Mouse (Mus musculus) bone marrow, adult 2 months (tissue): ENCODE measurements at regions not wholly inside any gene's neighbourhood (a gene's known extent, or its start where the extent isn't known, plus 50 kb on each side); places are given as distances from the start of the nearest gene placed in this dataset.

ENCODE experiments used
- H3K27ac ChIP-seq: fragments of 200-500 bp; 2 replicates; pipeline ENCODE4 v1.5.1; 2012; ENCODE audit warnings: low read depth, mild to moderate bottlenecking, control low read depth, inconsistent platforms, low read length; ENCODE audit not compliant: control insufficient read depth, poor library complexity, insufficient read depth
- H3K4me1 ChIP-seq: fragments of 200-500 bp; 2 replicates; pipeline ENCODE4 v1.6.1; 2011; ENCODE audit warnings: low read length; ENCODE audit not compliant: control insufficient read depth, insufficient read depth
- H3K4me3 ChIP-seq: fragments of 200-500 bp; replicated peaks from 2 replicates; pipeline ENCODE3; 2011; ENCODE audit warnings: mild to moderate bottlenecking, low read depth, low read length, control low read depth; ENCODE audit not compliant: control insufficient read depth
- CTCF ChIP-seq: fragments of 200-500 bp; IDR thresholded peaks from 2 replicates; pipeline ENCODE4 v1.5.1; 2011; ENCODE audit warnings: low read length, control low read depth; ENCODE audit not compliant: control insufficient read depth, insufficient read depth
- POLR2A ChIP-seq: fragments of 200-500 bp; IDR thresholded peaks from 2 replicates; pipeline ENCODE4 v1.6.1; 2011; ENCODE audit warnings: low read depth, mild to moderate bottlenecking, control low read depth, low read length, borderline replicate concordance; ENCODE audit not compliant: control insufficient read depth
- WGBS: fragments of 180-500 bp; shearing (Covaris S2); methylation state at CpG from one replicate; pipeline ENCODE4 v1.1.7; 2018; 5-methylcytosine and 5-hydroxymethylcytosine counted together

DNA sequence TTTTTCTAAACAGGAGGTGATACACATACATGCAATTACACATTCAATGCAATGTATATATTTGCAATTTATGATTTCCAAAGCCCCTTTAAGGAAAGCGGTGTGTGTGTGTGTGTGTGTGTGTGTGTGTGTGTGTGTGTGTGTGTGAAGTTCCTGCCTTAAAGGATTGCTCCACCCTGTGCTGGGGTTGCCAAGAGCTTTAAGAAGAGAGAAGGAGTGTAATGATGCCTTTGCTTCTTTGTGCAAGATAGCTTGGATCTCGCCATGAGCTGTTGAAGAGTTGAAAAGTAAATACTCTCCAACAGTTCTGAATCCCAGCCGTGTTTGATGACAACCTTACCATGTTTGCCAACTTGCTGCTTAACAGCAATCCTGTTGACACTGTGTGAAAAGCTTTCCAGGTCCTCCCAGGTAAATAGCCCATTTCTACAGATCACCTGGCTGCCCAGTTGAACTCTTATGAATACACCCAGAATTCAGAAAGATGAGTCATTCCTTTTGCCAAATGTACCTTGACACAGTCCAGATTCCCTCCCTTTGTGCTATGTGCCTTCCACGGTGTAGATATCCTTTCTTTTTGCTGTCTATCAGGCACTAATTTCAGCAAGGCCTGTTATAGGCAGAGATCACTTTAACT lies 216.3 kb downstream of the Ikzf2 start:
- TF ChIP-seq POLR2A (no peak), CTCF (no peak)
- Histone ChIP-seq H3K27ac (no peak overlapping the region), H3K4me3 (no peak overlapping the region), H3K4me1 (no peaks in the 10 kb centered on the region)
- 83% methylated on average over 4 of the region's 4 CpGs for WGBS

DNA sequence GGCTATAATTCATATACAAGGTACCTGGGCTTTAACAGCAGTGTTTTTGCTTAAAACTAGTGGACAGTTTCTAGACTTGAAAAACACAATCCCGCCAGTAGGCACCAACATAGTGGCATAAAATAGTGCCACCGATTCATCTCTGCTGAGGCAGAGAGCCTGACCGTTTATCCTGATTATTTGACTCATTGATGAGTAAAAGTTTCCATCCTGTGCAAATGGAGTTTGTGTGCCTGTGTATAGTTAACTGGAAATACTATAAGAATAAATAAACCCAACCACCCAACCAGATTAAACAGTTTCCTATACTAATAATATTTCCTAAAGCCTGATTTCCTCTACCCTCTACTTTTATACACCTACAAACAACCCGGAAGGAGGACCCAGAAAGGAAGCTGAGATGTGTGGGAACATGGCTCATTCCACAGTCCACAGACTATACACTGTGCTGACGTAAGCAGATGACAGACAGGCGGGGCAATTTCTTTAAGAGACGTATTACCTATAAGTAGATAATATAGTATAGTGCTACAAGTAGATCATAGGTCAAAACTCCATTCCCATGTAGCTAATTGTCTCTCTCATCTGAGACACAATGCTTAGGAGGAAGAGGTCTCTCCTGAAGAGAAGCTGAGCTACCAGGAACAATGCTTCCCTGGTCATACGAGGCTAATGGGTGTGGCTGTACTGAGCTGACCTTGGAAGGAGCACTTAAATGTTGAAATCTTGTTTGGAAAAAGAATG lies 217.7 kb downstream of the Ikzf2 start:
- TF ChIP-seq CTCF (no peak), POLR2A (no peak)
- Histone ChIP-seq H3K4me1 (no peaks in the 10 kb centered on the region), H3K4me3 (no peak overlapping the region), H3K27ac (no peak overlapping the region)
- 77% methylated on average over 8 of the region's 8 CpGs for WGBS

DNA sequence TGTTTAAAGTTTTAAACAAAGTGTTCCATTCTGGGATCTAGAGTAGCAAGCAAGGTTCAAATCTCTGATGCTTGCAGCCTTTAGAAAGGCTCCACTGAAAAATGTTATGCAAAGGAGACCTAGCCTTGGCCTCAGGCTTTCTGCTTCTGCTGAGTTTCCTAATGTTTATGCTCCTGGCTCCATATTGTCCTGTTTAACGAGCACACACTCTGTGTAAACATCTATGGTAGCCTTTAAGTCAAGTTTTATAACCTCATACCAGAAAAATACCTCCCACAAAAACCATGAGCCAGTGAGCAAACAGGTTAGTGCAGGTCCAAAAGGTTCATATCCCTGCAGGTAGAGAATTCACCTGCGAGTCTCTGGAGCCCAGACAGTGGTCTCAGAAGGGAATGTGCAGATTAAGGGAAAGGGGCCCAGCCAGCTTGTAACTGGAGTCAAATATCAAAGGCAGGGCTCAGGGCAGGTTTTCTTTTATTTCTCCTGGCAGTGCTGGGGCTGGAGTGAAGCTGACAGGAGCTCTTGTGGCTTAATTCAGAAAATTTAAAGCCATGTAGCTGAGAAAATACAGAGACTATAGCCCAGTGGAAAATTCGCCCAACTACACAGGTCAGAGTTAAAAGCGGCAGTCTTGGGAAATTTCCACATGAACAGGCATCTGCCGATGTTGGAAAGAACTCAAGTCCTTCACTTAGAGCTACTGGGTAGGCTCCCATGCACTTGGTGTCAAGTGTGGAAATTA lies 220.3 kb downstream of the Ikzf2 start:
- 82% methylated on average over 5 of the region's 5 CpGs for WGBS
- Histone ChIP-seq H3K4me3 (no peak overlapping the region), H3K4me1 (no peaks in the 10 kb centered on the region), H3K27ac (no peak overlapping the region)
- TF ChIP-seq POLR2A, result no peak
- no peak for TF ChIP-seq CTCF

DNA sequence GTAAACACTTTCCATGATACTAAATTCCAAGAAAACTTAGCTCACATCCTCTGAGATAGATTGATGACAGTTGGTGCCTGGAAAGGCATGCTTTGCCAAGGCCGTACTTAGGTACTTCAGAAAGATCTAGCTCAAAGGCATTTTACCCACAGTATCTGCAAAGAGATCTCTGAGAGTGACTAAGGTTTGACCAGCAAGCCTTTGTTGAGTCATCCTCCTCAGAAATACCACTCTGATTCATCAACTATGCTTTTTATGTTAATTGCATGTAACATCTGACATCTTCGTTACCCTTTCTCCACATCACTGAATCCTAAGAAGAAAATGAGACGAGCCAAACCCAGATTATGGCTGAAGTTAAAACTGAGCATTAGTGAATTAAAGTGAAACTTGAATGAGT lies 225.9 kb downstream of the Ikzf2 start:
- WGBS, result 86% methylated on average over 3 of the region's 3 CpGs
- Histone ChIP-seq H3K4me1 (no peaks in the 10 kb centered on the region), H3K27ac (no peak overlapping the region), H3K4me3 (no peak overlapping the region)
- TF ChIP-seq POLR2A (no peak), CTCF (no peak)

DNA sequence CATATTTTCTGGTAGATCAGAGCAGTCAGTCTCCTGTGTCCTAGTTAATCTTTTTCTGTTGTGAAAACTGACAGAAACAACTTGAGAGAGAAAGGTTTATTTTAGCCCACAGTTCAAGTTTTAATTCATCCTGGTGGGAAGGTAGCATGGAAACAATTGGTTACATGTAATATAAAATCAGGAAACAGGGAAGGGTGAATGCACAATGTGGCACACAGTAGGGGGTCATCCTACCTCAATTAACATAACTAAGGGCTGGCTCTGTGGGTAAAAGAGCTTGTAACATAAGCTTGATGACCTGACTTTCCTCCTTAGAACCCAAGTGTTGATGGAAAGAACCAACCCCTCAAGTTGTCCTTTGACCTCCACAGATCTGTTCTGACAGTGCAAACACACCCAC lies 227.1 kb downstream of the Ikzf2 start:
- Histone ChIP-seq H3K4me1 (no peaks in the 10 kb centered on the region), H3K4me3 (no peak overlapping the region), H3K27ac (no peak overlapping the region)
- no peak for TF ChIP-seq CTCF
- TF ChIP-seq POLR2A, result no peak

DNA sequence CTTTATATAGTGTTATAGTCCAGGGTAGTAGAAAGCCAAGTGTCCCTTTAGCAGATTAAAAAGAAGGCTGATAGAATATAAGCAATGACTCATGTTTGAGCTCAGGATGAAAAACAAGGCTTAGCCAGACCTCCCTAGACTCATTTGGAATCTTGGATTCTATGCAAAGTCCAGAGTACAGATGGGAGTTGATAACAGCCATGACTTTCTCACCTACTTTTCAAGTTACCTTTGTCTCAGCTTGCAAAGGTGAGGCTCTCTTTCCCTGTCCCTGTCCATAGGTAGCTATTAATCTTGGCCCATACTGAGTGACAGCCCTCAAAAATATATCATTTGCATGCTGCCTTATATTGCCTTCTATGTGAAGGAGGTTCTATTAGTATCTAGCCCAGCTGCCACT lies 229.6 kb downstream of the Ikzf2 start:
- Histone ChIP-seq H3K4me3 (no peak overlapping the region), H3K4me1 (no peaks in the 10 kb centered on the region), H3K27ac (no peak overlapping the region)
- TF ChIP-seq POLR2A, result no peak
- no peak for TF ChIP-seq CTCF

DNA sequence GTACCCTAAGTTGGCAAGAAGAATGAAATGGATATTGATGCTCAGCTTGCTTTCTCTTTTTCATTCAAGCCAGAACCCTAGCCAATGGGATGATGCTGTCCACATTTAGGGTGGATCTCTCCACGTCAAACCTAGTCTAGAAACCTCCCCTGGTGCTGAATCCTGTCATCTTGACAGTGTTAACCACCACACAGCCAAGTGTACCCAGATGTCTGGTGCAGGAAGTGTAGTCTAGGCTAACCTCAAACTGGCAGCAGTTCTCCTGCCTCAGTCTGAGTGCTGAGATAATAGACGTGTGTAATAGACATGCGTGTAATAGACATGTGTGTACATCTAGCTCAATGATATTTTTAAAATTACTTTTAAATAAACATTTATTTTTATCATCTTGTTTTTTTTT lies 233.1 kb downstream of the Ikzf2 start:
- no peak overlapping the region for H3K27ac ChIP-seq
- TF ChIP-seq CTCF, result no peak
- no peak for TF ChIP-seq POLR2A
- no peaks in the 10 kb centered on the region for H3K4me1 ChIP-seq
- no peak overlapping the region for H3K4me3 ChIP-seq
- 44% methylated on average over 3 of the region's 3 CpGs for WGBS

DNA sequence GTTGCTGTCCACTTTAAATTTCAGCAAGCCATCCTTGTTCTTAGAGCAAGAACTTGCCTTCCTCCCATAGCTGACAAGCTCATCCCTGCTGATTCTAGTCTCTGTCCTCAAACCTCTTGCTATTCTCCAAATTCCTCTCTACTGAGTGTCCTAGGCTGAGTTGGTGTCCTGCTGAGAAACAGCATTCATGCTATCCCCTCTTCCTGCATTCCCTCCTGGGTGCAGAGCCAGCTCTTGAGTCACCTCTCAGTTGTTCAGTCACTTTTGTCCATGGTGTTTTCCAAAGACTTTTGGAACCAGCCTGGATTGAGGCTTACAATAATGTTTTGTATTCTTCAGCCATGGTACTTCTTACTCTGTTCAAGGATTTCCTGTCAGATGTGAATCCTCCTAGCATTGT lies 234.1 kb downstream of the Ikzf2 start:
- H3K4me1 ChIP-seq, result no peaks in the 10 kb centered on the region
- no peak overlapping the region for H3K27ac ChIP-seq
- TF ChIP-seq POLR2A, result no peak
- TF ChIP-seq CTCF, result no peak
- H3K4me3 ChIP-seq, result no peak overlapping the region
